Mouse (Mus musculus) liver, adult 2 months (tissue): Measurements from ENCODE around the gene Poldip2.

Experiments used
- CTCF ChIP-seq: fragments of 200-500 bp; IDR thresholded peaks from 2 replicates; pipeline ENCODE4 v1.5.1; 2011; ENCODE audit warnings: low read depth, low read length, control low read depth
- POLR2A ChIP-seq: fragments of 200-500 bp; IDR thresholded peaks from 2 replicates; pipeline ENCODE4 v1.6.1; 2011; ENCODE audit warnings: low read length, control low read depth; ENCODE audit not compliant: insufficient read depth; ENCODE audit errors: extremely low read depth

- TF ChIP-seq POLR2A (no peak), CTCF (no peak)
Observed at GRCm38 (mm10) chr11:78505430-78505829, 6.6 kb upstream of the Poldip2 start.
